Mouse (Mus musculus): Measurements from ENCODE around the gene Tmem44. TPM values are rescaled to one million over a fixed set of nuclear protein-coding genes. Genes with fewer than 3 reads are reported as not detected.
A peak's percentile ranks its signal among the peaks of the same experiment; 100 is the strongest.

The Tmem44 gene
- polyA plus RNA-seq, 1 experiment from 2014 or later, result 27.9 TPM

DNA sequence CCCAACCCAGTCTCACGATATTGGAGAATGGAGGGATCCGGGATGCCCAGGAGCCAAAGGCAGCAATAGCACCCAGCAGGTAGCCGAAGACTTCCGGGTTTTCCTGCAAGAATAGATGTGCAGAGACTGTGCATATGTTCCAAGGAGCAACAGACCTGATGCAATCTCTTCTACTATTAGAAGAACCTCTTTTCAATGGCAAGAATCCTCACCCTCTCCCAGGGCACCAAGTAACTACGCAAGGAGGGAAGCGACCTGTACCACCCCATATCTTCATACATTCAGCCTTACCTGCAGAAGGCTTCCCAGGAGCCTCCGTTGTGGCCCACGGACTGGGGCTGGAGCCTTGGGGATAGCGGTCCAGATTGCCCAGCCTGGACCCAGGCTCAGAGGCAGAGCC is 7.3 kb downstream of the Tmem44 start:
- Histone ChIP-seq H3K4me3 (ENCODE audit: low read depth, low read length) (no peak overlapping the region), H3K27me3 (ENCODE audit: control insufficient read depth, insufficient read depth, low read length) (no peaks in the 10 kb centered on the region), H3K4me2 (no peak overlapping the region), H3K4me1 (ENCODE audit: control insufficient read depth, insufficient read depth, low read length) (no peaks in the 10 kb centered on the region), H3K27ac (ENCODE audit: low read depth, low read length) (no peak overlapping the region), H3K9me3 (ENCODE audit: control insufficient read depth, low read length) (no peaks in the 10 kb centered on the region), H3K9ac (ENCODE audit: low read length) (no peak overlapping the region), H3K36me3 (ENCODE audit: control insufficient read depth, insufficient read depth, low read length) (peaks cover 6% of the 10 kb centered on the region)
- ATAC-seq (ENCODE audit: low FRiP score), result no peak
- WGBS, result 88% methylated on average over 9 of the region's 9 CpGs
- DNase-seq (ENCODE audit: low spot score, missing footprints), result peak; percentile 68

DNA sequence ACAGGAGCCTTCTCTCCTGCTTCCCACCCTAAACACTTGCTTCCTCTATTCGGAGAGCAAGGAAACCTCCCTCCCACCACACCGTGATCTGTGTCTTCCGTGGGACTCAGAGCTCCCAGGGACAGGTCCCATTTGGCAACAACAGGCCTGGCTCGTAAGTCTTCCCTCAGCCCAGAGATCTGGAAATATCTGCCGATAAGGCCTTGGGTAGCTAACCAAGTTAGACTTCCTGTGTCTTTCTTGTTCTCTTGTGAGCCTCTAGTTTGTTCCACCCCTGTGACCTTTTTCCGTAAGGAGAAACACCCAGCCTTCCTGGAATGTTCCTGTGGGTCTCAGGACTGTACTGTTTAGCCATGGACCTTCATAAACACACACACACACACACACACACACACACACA is 7.8 kb downstream of the Tmem44 start:
- DNase-seq (ENCODE audit: low spot score, missing footprints), result no peak
- Histone ChIP-seq H3K4me2 (no peak overlapping the region), H3K4me1 (ENCODE audit: control insufficient read depth, insufficient read depth, low read length) (no peaks in the 10 kb centered on the region), H3K36me3 (ENCODE audit: control insufficient read depth, insufficient read depth, low read length) (peaks cover 6% of the 10 kb centered on the region), H3K27me3 (ENCODE audit: control insufficient read depth, insufficient read depth, low read length) (no peaks in the 10 kb centered on the region), H3K9ac (ENCODE audit: low read length) (no peak overlapping the region), H3K9me3 (ENCODE audit: control insufficient read depth, low read length) (no peaks in the 10 kb centered on the region), H3K27ac (ENCODE audit: low read depth, low read length) (no peak overlapping the region), H3K4me3 (ENCODE audit: low read depth, low read length) (no peak overlapping the region)
- WGBS, result 87% methylated on average over 6 of the region's 6 CpGs
- ATAC-seq (ENCODE audit: low FRiP score), result no peak

DNA sequence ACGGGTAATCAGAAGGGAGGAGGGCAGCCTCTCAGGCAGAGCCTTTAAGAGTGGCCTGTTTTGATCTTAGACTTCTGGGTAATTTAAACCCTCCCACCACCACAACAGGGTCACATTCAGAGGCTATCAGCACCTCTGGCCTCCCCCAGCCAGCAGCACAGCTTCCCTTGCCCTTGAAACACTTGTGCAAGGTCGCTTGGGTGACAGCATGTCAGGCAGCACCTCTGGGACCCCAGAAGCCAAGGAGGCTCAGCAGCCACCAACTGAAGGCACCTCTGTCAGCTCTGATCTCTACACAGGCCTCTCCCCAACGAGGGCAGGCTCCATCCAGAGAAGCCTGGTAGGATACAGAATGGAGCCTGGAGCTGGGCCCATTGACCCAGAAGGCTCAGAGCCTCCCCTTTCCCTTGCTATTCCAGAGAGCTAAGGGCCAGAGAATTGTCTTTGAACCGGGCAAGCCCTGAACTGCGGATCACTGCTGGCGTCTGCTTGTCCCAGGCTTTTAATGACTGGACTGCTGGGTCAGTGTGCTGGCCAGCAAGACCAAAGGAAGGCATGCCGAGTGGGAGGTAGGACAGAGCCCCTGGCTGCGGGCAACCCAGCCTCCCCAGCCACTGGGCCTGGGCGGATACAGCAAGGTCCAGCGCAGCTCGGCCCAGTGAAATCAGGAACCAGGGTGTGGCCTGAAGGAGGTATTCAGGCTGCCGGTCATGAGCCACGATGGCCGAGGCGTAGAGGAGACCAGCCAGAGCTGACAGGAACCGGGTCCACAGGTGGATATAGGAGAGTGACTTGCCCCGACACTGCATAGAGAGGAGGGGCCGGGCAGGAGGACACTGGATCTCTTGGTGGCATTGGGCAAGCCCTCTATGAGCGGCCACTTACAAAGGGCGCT is 10.3 kb downstream of the Tmem44 start:
- DNase-seq (ENCODE audit: low spot score, missing footprints), result peak; percentile 70
- WGBS, result 71% methylated on average over 20 of the region's 20 CpGs

DNA sequence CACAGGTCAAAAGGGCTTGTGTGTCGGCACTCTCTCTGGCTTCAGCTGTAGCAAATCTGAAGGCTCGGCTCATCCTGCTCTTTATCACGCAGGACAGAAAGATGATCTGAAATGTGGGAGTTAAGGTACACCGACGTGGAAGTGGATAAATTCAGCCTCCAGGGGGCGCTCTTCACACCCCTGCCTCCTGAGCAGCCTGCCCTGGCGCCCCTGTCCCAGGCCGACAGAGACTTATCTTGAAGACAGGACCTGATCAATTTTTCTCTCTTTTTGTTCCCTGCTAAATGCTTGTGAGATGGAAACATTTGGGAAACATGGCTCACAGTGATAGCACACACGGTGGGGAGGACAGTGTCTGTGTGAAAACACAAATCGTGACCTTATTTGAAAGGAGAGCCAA is 11.2 kb downstream of the Tmem44 start:
- peak; percentile 94 for DNase-seq (ENCODE audit: low spot score, missing footprints)
- no peak overlapping the region for H3K4me3 ChIP-seq (ENCODE audit: low read depth, low read length)
- no peak overlapping the region for H3K9ac ChIP-seq (ENCODE audit: low read length)
- peak; percentile 27; the same call in 1 of the 2 replicates for ATAC-seq (ENCODE audit: low FRiP score)
- no peaks in the 10 kb centered on the region for H3K36me3 ChIP-seq (ENCODE audit: control insufficient read depth, insufficient read depth, low read length)
- 25% methylated on average over 10 of the region's 10 CpGs for WGBS
- no peak overlapping the region for H3K4me2 ChIP-seq
- no peaks in the 10 kb centered on the region for H3K4me1 ChIP-seq (ENCODE audit: control insufficient read depth, insufficient read depth, low read length)
- no peaks in the 10 kb centered on the region for H3K9me3 ChIP-seq (ENCODE audit: control insufficient read depth, low read length)
- no peak overlapping the region for H3K27ac ChIP-seq (ENCODE audit: low read depth, low read length)
- H3K27me3 ChIP-seq (ENCODE audit: control insufficient read depth, insufficient read depth, low read length), result no peaks in the 10 kb centered on the region

More for the DNA sequence above, 10.3 kb downstream of the Tmem44 start:
- H3K27ac ChIP-seq (ENCODE audit: low read depth, low read length), result no peak overlapping the region
- H3K4me1 ChIP-seq (ENCODE audit: control insufficient read depth, insufficient read depth, low read length), result no peaks in the 10 kb centered on the region
- peak overlapping the region; percentile 17; the same call in 1 of the 2 replicates for H3K4me2 ChIP-seq
- no peaks in the 10 kb centered on the region for H3K36me3 ChIP-seq (ENCODE audit: control insufficient read depth, insufficient read depth, low read length)
- no peaks in the 10 kb centered on the region for H3K27me3 ChIP-seq (ENCODE audit: control insufficient read depth, insufficient read depth, low read length)
- no peak overlapping the region for H3K4me3 ChIP-seq (ENCODE audit: low read depth, low read length)
- H3K9me3 ChIP-seq (ENCODE audit: control insufficient read depth, low read length), result no peaks in the 10 kb centered on the region
- H3K9ac ChIP-seq (ENCODE audit: low read length), result peak overlapping the region; percentile 33
- no peak; the same call in 1 of the 2 replicates for ATAC-seq (ENCODE audit: low FRiP score)

DNA sequence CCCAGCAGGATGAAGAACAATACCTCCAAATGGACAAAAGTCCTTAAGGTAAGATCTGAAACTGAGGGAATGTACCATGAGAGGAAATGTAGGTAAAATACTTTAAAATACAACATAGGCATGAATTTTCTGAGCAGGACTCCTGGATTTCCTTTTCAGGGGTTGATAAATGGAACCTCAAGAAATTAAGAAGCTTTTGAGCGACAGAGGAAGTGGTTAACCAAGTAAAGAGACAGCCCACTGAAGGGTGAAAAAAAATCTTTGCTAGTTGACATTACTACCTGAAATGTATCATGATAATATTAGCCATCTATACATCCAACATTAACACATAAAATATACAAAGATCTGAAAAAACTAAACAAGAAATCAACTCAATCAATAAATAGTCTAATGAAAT is 15.6 kb downstream of the Tmem44 start:
- no peak for ATAC-seq (ENCODE audit: low FRiP score)
- H3K27me3 ChIP-seq (ENCODE audit: control insufficient read depth, insufficient read depth, low read length), result no peaks in the 10 kb centered on the region
- 90% methylated on average over 1 of the region's 1 CpGs for WGBS
- no peak overlapping the region for H3K9ac ChIP-seq (ENCODE audit: low read length)
- H3K36me3 ChIP-seq (ENCODE audit: control insufficient read depth, insufficient read depth, low read length), result no peaks in the 10 kb centered on the region; the same call in 1 of the 2 replicates
- no peak overlapping the region for H3K4me2 ChIP-seq
- no peak overlapping the region for H3K4me3 ChIP-seq (ENCODE audit: low read depth, low read length)
- H3K4me1 ChIP-seq (ENCODE audit: control insufficient read depth, insufficient read depth, low read length), result no peaks in the 10 kb centered on the region
- H3K27ac ChIP-seq (ENCODE audit: low read depth, low read length), result no peak overlapping the region
- peak; percentile 17 for DNase-seq (ENCODE audit: low spot score, missing footprints)
- H3K9me3 ChIP-seq (ENCODE audit: control insufficient read depth, low read length), result no peaks in the 10 kb centered on the region

DNA sequence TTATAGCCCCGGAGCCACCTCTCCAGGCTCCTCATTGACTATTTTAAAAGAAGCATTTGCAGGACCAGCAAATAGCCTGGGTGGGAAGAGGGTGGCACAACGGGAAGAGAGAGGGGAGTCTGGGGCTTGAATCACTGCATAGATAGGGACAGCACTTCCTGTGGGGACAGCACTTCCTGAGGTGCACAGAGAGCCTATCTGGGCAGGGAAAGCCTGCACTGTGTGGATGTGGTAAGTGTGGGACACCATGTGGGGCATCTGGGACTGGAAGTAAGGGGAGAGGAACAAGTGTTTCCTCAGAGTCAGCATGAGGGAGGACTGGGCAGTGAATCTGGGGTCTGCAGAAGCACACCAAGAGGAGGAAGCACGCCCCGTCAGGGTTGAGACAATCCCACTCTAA is 17.1 kb downstream of the Tmem44 start:
- DNase-seq (ENCODE audit: low spot score, missing footprints) (peak; percentile 62), ATAC-seq (ENCODE audit: low FRiP score) (no peak)
- H3K4me3 ChIP-seq (ENCODE audit: low read depth, low read length), result no peak overlapping the region
- H3K9me3 ChIP-seq (ENCODE audit: control insufficient read depth, low read length), result no peaks in the 10 kb centered on the region
- no peaks in the 10 kb centered on the region for H3K4me1 ChIP-seq (ENCODE audit: control insufficient read depth, insufficient read depth, low read length)
- H3K9ac ChIP-seq (ENCODE audit: low read length), result no peak overlapping the region
- no peak overlapping the region for H3K4me2 ChIP-seq
- no peaks in the 10 kb centered on the region for H3K27me3 ChIP-seq (ENCODE audit: control insufficient read depth, insufficient read depth, low read length)
- WGBS, result 76% methylated on average over 4 of the region's 4 CpGs
- H3K27ac ChIP-seq (ENCODE audit: low read depth, low read length), result no peak overlapping the region
- peaks cover 3% of the 10 kb centered on the region; the same call in 1 of the 2 replicates for H3K36me3 ChIP-seq (ENCODE audit: control insufficient read depth, insufficient read depth, low read length)

DNA sequence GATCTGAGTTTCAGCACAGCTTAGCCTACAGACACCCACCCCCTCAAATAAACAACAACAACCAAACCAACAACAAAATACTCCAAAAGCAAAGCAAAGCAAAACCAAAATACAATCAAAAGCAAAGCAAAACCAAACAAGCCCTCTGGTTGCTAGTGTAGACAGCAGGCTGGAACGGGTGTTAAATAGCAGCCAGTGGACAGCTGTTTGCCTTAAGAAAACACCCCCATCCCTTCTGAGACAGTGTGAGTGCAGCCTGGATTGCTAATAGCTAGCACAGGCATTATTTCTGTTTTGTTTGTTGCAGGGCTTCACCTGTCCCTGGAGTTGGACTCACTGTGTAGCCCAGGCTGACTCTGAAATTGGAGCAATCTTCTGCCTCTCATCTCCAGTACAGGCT is 17.7 kb downstream of the Tmem44 start:
- ATAC-seq (ENCODE audit: low FRiP score), result no peak
- Histone ChIP-seq H3K36me3 (ENCODE audit: control insufficient read depth, insufficient read depth, low read length) (peaks cover 3% of the 10 kb centered on the region; the same call in 1 of the 2 replicates), H3K4me2 (no peak overlapping the region), H3K9me3 (ENCODE audit: control insufficient read depth, low read length) (no peaks in the 10 kb centered on the region), H3K9ac (ENCODE audit: low read length) (no peak overlapping the region), H3K27me3 (ENCODE audit: control insufficient read depth, insufficient read depth, low read length) (no peaks in the 10 kb centered on the region), H3K27ac (ENCODE audit: low read depth, low read length) (no peak overlapping the region), H3K4me1 (ENCODE audit: control insufficient read depth, insufficient read depth, low read length) (no peaks in the 10 kb centered on the region), H3K4me3 (ENCODE audit: low read depth, low read length) (no peak overlapping the region)
- peak; percentile 76 for DNase-seq (ENCODE audit: low spot score, missing footprints)
- WGBS, result 65% methylated on average over 1 of the region's 1 CpGs

DNA sequence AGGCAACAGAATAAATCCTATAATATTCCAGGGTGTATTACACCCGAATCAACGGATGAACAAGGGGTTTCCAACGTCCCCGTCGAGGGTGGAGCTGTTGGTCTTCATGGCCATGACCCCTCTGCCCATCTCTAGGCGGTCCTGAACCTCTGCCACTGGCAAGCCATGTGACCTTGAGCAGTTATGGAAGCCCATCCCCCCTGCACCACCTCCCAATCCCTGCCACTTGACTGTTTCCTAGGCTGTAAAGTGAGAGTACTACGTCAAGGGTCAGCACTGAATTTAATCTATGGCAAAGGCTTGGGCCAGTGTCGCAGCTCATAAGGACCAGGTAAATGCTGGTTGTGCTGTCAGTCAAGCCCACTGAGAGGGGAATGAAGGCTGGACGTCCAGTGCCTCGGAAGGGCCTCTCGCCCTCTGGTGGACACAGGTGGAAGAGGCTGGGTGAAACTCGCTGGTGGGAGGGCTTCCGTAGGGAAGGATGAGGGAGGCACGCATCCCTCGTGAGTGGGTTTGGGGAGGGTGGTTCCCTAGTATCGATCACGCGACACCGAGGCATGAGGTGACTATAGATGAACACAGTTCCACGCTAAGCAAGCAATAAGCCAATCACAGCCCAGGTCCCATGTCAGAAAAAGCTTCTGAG is 18.8 kb downstream of the Tmem44 start:
- peak; percentile 93 for DNase-seq (ENCODE audit: low spot score, missing footprints)
- H3K27ac ChIP-seq (ENCODE audit: low read depth, low read length), result no peak overlapping the region
- no peaks in the 10 kb centered on the region for H3K4me1 ChIP-seq (ENCODE audit: control insufficient read depth, insufficient read depth, low read length)
- ATAC-seq (ENCODE audit: low FRiP score), result peak; percentile 67
- no peak overlapping the region for H3K4me2 ChIP-seq
- H3K4me3 ChIP-seq (ENCODE audit: low read depth, low read length), result no peak overlapping the region
- H3K36me3 ChIP-seq (ENCODE audit: control insufficient read depth, insufficient read depth, low read length), result peaks cover 3% of the 10 kb centered on the region; the same call in 1 of the 2 replicates
- 33% methylated on average over 20 of the region's 20 CpGs for WGBS
- no peaks in the 10 kb centered on the region for H3K27me3 ChIP-seq (ENCODE audit: control insufficient read depth, insufficient read depth, low read length)
- H3K9ac ChIP-seq (ENCODE audit: low read length), result no peak overlapping the region
- no peaks in the 10 kb centered on the region for H3K9me3 ChIP-seq (ENCODE audit: control insufficient read depth, low read length)

DNA sequence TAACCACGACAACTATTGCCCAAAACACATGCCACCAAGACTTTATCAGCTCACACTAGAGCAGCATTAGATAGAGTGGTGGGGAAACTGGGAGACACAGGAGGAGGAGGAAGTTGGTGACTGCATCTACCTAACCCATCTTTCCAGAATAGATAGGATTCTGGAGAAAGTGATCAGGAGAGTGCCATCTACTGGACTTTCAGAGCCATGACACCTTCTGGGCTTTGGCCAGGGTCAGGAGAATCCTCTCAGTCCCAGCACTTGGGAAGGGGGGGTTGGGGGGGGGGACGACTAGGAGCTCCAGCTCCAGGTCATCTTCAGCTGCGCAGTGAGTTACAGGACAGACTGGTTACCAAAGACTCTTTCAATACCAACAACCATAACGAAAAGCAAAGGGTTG is 19.8 kb downstream of the Tmem44 start:
- no peaks in the 10 kb centered on the region for H3K27me3 ChIP-seq (ENCODE audit: control insufficient read depth, insufficient read depth, low read length)
- H3K36me3 ChIP-seq (ENCODE audit: control insufficient read depth, insufficient read depth, low read length), result peaks cover 3% of the 10 kb centered on the region; the same call in 1 of the 2 replicates
- ATAC-seq (ENCODE audit: low FRiP score) (no peak), DNase-seq (ENCODE audit: low spot score, missing footprints) (peak; percentile 85)
- H3K4me1 ChIP-seq (ENCODE audit: control insufficient read depth, insufficient read depth, low read length), result no peaks in the 10 kb centered on the region
- no peak overlapping the region for H3K9ac ChIP-seq (ENCODE audit: low read length)
- H3K27ac ChIP-seq (ENCODE audit: low read depth, low read length), result no peak overlapping the region
- WGBS, result 41% methylated on average over 4 of the region's 4 CpGs
- H3K9me3 ChIP-seq (ENCODE audit: control insufficient read depth, low read length), result no peaks in the 10 kb centered on the region
- no peak overlapping the region for H3K4me2 ChIP-seq
- H3K4me3 ChIP-seq (ENCODE audit: low read depth, low read length), result no peak overlapping the region
